Mouse (Mus musculus) midbrain, postnatal 0 days (tissue): ENCODE results near the gene Pigl. TPM values are rescaled to one million over a fixed set of nuclear protein-coding genes. Genes with fewer than 3 reads are reported as not detected.
"Not testable (repeated sequence)": the region's sequence is repeated elsewhere in the genome, so short reads cannot be mapped to it uniquely, and the experiment has no call there.

ENCODE experiments used
- ATAC-seq: fragments of 200-750 bp; cut with Nextera tagmentation; 2 replicates; pipeline ENCODE4 v1.8.0; 2017; ENCODE audit warnings: moderate number of reproducible peaks, mild to moderate bottlenecking, moderate TSS enrichment, moderate library complexity; ENCODE audit not compliant: low FRiP score
- DNase-seq: peaks from one replicate; pipeline ENCODE4 v3.0.0-alpha.2; 2015; ENCODE audit warnings: low spot score
- H3K27ac ChIP-seq: fragments of 300-500 bp; sonication (generic); 2 replicates; pipeline ENCODE4 v1.5.1; 2014; ENCODE audit warnings: low read depth, mild to moderate bottlenecking, low read length, mixed read lengths
- H3K27me3 ChIP-seq: fragments of 300-500 bp; sonication (generic); 2 replicates; pipeline ENCODE4 v1.6.1; 2014; ENCODE audit warnings: low read length, control low read depth, mixed read lengths; ENCODE audit not compliant: insufficient read depth
- H3K36me3 ChIP-seq: fragments of 300-500 bp; sonication (generic); 2 replicates; pipeline ENCODE4 v1.6.1; 2014; ENCODE audit warnings: low read length, control low read depth, mixed read lengths; ENCODE audit not compliant: insufficient read depth
- H3K4me1 ChIP-seq: fragments of 300-500 bp; sonication (generic); 2 replicates; pipeline ENCODE4 v1.6.1; 2014; ENCODE audit warnings: mild to moderate bottlenecking, control low read depth, antibody characterized with exemption, low read length, mixed read lengths; ENCODE audit not compliant: insufficient read depth
- H3K4me2 ChIP-seq: fragments of 300-500 bp; sonication (generic); 2 replicates; pipeline ENCODE4 v1.6.1; 2014; ENCODE audit warnings: low read depth, mild to moderate bottlenecking, low read length, mixed read lengths; ENCODE audit not compliant: poor library complexity, severe bottlenecking
- H3K4me3 ChIP-seq: fragments of 300-500 bp; sonication (generic); 2 replicates; pipeline ENCODE4 v1.5.1; 2014; ENCODE audit warnings: low read depth, mild to moderate bottlenecking, low read length, moderate library complexity
- H3K9ac ChIP-seq: fragments of 300-500 bp; sonication (generic); replicated peaks from 2 replicates; pipeline ENCODE4 v1.6.1; 2014; ENCODE audit warnings: mild to moderate bottlenecking, low read length, moderate library complexity, mixed read lengths; ENCODE audit not compliant: poor library complexity, severe bottlenecking
- H3K9me3 ChIP-seq: fragments of 300-500 bp; sonication (generic); 2 replicates; pipeline ENCODE4 v1.6.1; 2016; ENCODE audit warnings: low read length, control low read depth
- CTCF ChIP-seq: IDR thresholded peaks from 2 replicates; pipeline ENCODE4 v1.5.1; 2016; ENCODE audit warnings: antibody characterized with exemption, mild to moderate bottlenecking
- WGBS: fragments of 180-500 bp; shearing (Covaris S2); extraction: QIAGEN DNeasy Blood & Tissue Kit; methylation state at CpG from one replicate; pipeline ENCODE4 v1.1.7; 2014; 5-methylcytosine and 5-hydroxymethylcytosine counted together
- polyA plus RNA-seq: library from polyadenylated mRNA; unstranded; fragments of >200 nt; fragmentation: Nextera tagmentation; extraction: Ambion mirVana; gene quantifications from 2 replicates; pipeline ENCODE4 v1.2.1, GENCODE M21; 2015
- total RNA-seq: library from RNA; depleted of rRNA; stranded (reverse); fragments of >200 nt; gene quantifications from 2 replicates; pipeline ENCODE4 v1.2.3, GENCODE M21; 2014

Gene Pigl
- total and polyA plus RNA-seq, 2 experiments from 2014 or later: 6.7 to 8.0 TPM

DNA sequence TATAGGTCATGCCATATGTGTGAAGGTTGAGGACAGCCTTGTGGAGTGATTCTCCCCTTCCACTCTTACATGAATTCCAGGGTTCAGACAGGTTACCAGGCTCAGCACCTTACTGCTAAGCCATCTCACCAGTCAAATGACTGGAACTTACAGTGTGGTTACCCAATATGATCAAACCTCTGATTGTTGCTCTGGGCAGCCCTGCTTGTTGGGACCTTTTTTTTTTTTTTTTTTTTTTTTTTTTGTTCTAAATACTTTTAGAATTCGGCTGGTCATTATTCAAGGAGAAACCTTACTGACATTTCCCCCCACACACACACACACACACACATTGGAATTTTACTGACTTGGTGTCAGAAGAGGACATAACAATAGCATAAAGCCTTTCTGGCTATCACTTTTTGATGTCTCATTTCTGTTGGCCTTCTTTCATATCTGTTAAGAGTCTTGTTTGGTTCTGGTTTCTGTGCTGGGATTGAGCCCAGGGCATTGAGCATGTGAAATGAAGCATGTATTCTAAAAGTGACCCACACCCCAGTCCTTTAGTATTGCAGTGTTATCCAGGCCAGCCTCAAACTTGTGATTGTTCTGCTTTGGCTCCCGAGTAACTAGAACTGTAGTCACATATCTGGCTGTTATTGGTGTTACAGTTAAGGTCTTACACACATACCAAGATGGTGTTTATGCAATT is 5.1 kb downstream of the Pigl start:
- Histone ChIP-seq H3K9ac (no peak overlapping the region), H3K36me3 (no peaks in the 10 kb centered on the region), H3K4me3 (no peak overlapping the region), H3K27ac (no peak overlapping the region), H3K4me1 (no peaks in the 10 kb centered on the region), H3K27me3 (no peaks in the 10 kb centered on the region), H3K4me2 (no peak overlapping the region), H3K9me3 (no peaks in the 10 kb centered on the region)
- DNase-seq: no peak
- WGBS: 57% methylated on average over 2 of the region's 2 CpGs
- no peak for TF ChIP-seq CTCF
- ATAC-seq: no peak

- 94% methylated on average over 3 of the region's 3 CpGs for WGBS
- Histone ChIP-seq H3K9ac (no peak overlapping the region), H3K36me3 (no peaks in the 10 kb centered on the region), H3K27me3 (no peaks in the 10 kb centered on the region), H3K27ac (no peak overlapping the region), H3K4me3 (no peak overlapping the region), H3K4me2 (no peak overlapping the region), H3K9me3 (no peaks in the 10 kb centered on the region), H3K4me1 (no peaks in the 10 kb centered on the region)
- ATAC-seq: no peak
- DNase-seq: no peak
- no peak for TF ChIP-seq CTCF
Measured at GRCm38 (mm10) chr11:62464696-62465095, 6.4 kb downstream of the Pigl start.

DNA sequence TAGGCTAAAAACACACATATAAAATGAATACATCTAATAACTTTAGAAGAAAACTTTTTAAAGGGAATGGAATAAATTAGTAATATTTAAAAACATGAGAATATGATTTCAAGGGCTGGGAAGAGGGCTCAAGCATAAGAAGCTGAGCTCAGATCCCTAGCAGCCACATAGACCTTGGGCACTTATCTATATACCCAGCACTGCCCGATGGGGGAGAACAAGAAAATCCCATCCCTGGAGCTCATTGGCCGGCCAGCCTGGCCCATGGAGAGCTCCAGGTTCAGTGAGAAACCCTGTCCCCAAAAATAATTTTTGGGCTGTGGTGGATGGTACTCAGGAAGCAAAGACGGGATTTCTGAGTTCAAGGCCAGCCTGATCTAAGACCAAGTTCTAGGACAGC is 7.6 kb downstream of the Pigl start:
- no peak overlapping the region for H3K27ac ChIP-seq
- H3K9ac ChIP-seq: no peak overlapping the region
- 89% methylated on average over 3 of the region's 3 CpGs for WGBS
- no peaks in the 10 kb centered on the region for H3K9me3 ChIP-seq
- no peak overlapping the region for H3K4me2 ChIP-seq
- no peak for DNase-seq
- H3K27me3 ChIP-seq: no peaks in the 10 kb centered on the region
- no peaks in the 10 kb centered on the region for H3K4me1 ChIP-seq
- TF ChIP-seq CTCF: no peak
- H3K36me3 ChIP-seq: no peaks in the 10 kb centered on the region
- ATAC-seq: no peak
- no peak overlapping the region for H3K4me3 ChIP-seq

DNA sequence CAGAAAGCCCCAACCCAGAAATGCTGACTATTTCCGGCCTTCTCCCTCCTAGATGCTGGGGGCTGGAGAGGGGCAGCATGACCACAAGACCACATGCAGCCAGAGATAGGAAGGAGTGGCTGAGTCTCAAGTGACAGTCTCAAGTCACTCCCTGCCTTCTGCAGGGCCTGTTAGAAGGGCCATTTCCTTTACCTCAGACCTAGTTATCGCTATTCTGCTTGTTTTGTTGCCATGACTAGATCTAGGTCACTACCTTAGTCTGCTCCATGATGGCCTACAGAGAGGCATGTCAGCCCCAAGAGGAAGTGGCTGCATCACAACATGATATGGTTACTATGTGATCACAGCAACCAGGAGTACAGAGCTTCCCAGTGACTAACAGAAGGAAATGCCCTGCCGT is 8.3 kb downstream of the Pigl start:
- WGBS: 89% methylated on average over 3 of the region's 3 CpGs
- no peak for TF ChIP-seq CTCF
- ATAC-seq: no peak
- H3K36me3 ChIP-seq: no peaks in the 10 kb centered on the region
- H3K4me1 ChIP-seq: no peaks in the 10 kb centered on the region
- H3K27ac ChIP-seq: no peak overlapping the region
- H3K9me3 ChIP-seq: no peaks in the 10 kb centered on the region
- H3K27me3 ChIP-seq: no peaks in the 10 kb centered on the region
- H3K4me3 ChIP-seq: no peak overlapping the region
- DNase-seq: no peak
- no peak overlapping the region for H3K4me2 ChIP-seq
- H3K9ac ChIP-seq: no peak overlapping the region

- not testable (repeated sequence) for H3K4me2 ChIP-seq, H3K36me3 ChIP-seq, ATAC-seq
Measured at GRCm38 (mm10) chr11:62467289-62467688, 9.0 kb downstream of the Pigl start.

GRCm38 (mm10) chr11:62470451-62470850 is 12.2 kb downstream of the Pigl start:
- WGBS: 97% methylated on average over 6 of the region's 6 CpGs
- ATAC-seq: no peak

More at GRCm38 (mm10) chr11:62467289-62467688, 9.0 kb downstream of the Pigl start:
- not testable (repeated sequence) for H3K27me3 ChIP-seq, DNase-seq, H3K4me3 ChIP-seq, H3K27ac ChIP-seq, H3K9ac ChIP-seq, H3K4me1 ChIP-seq, H3K9me3 ChIP-seq

More at GRCm38 (mm10) chr11:62470451-62470850, 12.2 kb downstream of the Pigl start:
- DNase-seq: no peak
- no peak overlapping the region for H3K27ac ChIP-seq
- H3K27me3 ChIP-seq: no peaks in the 10 kb centered on the region
- no peaks in the 10 kb centered on the region for H3K9me3 ChIP-seq
- no peak overlapping the region for H3K4me3 ChIP-seq
- TF ChIP-seq CTCF: no peak
- H3K4me1 ChIP-seq: no peaks in the 10 kb centered on the region
- H3K4me2 ChIP-seq: no peak overlapping the region
- no peak overlapping the region for H3K9ac ChIP-seq
- H3K36me3 ChIP-seq: no peaks in the 10 kb centered on the region
